ENCODE assay signal across 25 mouse cellular contexts in genomic region chr17:48497986-48498385, GRCm38 (mm10). TPM values are rescaled to one million over a fixed set of nuclear protein-coding genes. Genes with fewer than 3 reads are reported as not detected.
"Had no signal": no experiment of that assay in that cellular context is flagged by ENCODE, and none has a peak within 500 bp of the region (broad histone marks: within the 10 kb centered on the region; RNA-seq: fewer than 3 reads in every experiment).

No protein-coding gene starts in this region.

- H3K4me1 ChIP-seq: heart, embryonic 13.5 days; heart, embryonic 15.5 days; hindbrain, embryonic 15.5 days; limb, embryonic 15.5 days; liver, embryonic 13.5 days; liver, embryonic 15.5 days had no signal

- H3K9ac ChIP-seq: forebrain, postnatal 0 days; heart, embryonic 13.5 days; heart, embryonic 15.5 days; hindbrain, embryonic 13.5 days; hindbrain, embryonic 15.5 days; limb, embryonic 13.5 days; limb, embryonic 15.5 days; liver, embryonic 13.5 days; liver, embryonic 15.5 days had no signal

- H3K27me3 ChIP-seq: heart, embryonic 13.5 days; heart, embryonic 15.5 days; hindbrain, embryonic 13.5 days; hindbrain, embryonic 15.5 days; limb, embryonic 13.5 days; limb, embryonic 15.5 days; liver, embryonic 13.5 days; liver, embryonic 15.5 days had no signal

- H3K36me3 ChIP-seq: heart, embryonic 13.5 days; heart, embryonic 15.5 days; hindbrain, embryonic 13.5 days; hindbrain, embryonic 15.5 days; limb, embryonic 13.5 days; limb, embryonic 15.5 days; liver, embryonic 13.5 days; liver, embryonic 15.5 days had no signal

- H3K4me2 ChIP-seq: heart, embryonic 11.5 days; heart, embryonic 13.5 days; heart, embryonic 15.5 days; hindbrain, embryonic 13.5 days; hindbrain, embryonic 15.5 days; limb, embryonic 13.5 days; limb, embryonic 15.5 days; liver, embryonic 11.5 days; liver, embryonic 13.5 days; liver, embryonic 15.5 days had no signal

- H3K9me3 ChIP-seq: heart, embryonic 13.5 days; heart, embryonic 15.5 days; hindbrain, embryonic 13.5 days; hindbrain, embryonic 15.5 days; limb, embryonic 13.5 days; limb, embryonic 15.5 days; liver, embryonic 13.5 days; liver, embryonic 15.5 days had no signal

- ATAC-seq: forebrain, postnatal 0 days; hindbrain, postnatal 0 days; intestine, embryonic 16.5 days had no signal

- H3K27ac ChIP-seq: heart, adult 2 months; heart, embryonic 13.5 days; heart, embryonic 15.5 days; hindbrain, embryonic 13.5 days; hindbrain, embryonic 15.5 days; hindbrain, postnatal 0 days; kidney, postnatal 0 days; limb, embryonic 13.5 days; limb, embryonic 15.5 days; liver, embryonic 13.5 days; liver, embryonic 15.5 days had no signal

- H3K4me3 ChIP-seq: heart, adult 2 months; heart, embryonic 13.5 days; heart, embryonic 15.5 days; hindbrain, embryonic 13.5 days; hindbrain, embryonic 15.5 days; limb, embryonic 13.5 days; limb, embryonic 15.5 days; liver, embryonic 13.5 days; liver, embryonic 15.5 days had no signal

- DNase-seq: forebrain, postnatal 0 days; gastrocnemius, postnatal 14 days; gastrocnemius, postnatal 36 days; heart, adult 11 months; heart, adult 2 months; heart, postnatal 14 days; heart, postnatal 36 days; layer of hippocampus, adult 9-11 months; layer of hippocampus, postnatal 36 days; left cerebral cortex, postnatal 4 days; liver, embryonic 13.5 days; lung, adult 18-20 months had no signal

RNA-seq across cellular contexts. Expression of gene Unc5cl, which starts 43.3 kb away (rescaled TPM):
- polyA plus RNA-seq: heart, postnatal 0 days; hindbrain, embryonic 15.5 days had no signal
